Mouse (Mus musculus): Measurements from ENCODE around the gene Brip1.

Gene Brip1

DNA sequence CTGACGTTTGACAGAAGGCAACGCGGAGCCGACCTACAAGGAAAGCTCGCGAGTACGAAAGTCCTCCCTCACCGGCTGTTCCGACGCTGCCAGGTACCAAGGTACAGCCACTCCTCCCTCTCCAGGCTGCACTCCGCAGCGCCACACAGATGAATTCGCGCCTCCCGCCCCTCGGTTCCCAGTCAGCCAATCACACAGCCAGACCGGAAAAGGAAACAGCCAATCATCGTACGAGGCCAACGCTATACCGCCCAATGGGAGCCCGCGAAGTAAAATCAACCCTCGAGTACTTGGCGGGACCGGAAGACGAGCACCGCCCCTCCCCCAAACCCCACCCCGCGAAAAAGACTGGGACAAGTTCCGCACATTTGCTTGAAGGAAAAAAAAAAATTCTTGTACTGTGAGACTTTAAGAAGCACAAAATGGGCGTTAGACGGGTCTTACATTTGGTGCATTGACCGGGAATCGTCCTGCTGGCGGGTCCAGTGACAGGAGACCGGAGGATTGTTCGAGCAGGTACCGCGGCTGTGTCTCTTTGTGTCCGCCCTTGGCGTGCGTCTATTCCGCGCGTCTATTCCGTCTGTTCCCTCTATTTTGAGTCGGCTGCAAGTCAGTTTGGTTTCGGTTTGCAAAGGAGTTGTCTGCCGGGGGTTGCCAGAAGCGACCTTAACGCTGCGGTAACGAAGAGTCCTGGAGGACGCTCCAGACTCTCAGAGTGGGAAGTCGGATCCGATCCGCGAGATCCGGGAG lies at the start of gene Brip1:
Gene Brip1 (minus strand): TSS at position 157 of the 750 bp plus-strand sequence.
- DNase-seq (ENCODE audit: low spot score) = peak; percentile 97

DNA sequence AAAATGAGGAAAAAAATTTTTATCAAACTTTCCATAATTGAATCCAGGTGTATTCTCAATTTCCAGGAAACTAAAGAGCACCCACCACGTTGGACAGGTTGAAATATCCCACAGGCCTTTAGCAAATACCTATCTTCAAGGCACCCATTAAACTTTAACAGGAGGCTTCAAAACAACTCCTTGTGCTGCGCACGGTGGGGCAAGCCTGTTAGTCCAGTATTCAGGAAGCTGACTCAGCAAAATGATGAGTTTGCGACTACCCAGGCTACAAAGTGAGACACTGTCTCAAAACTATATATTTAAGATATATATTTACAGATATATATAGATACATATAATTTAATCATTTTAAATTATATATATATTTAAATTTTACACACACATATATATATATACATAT lies 31.5 kb upstream of the Brip1 start:
- no peak for DNase-seq (ENCODE audit: low spot score)

GRCm38 (mm10) chr11:86231781-86232350 lies 30.9 kb upstream of the Brip1 start:
- no peak for DNase-seq (ENCODE audit: low spot score)

DNA sequence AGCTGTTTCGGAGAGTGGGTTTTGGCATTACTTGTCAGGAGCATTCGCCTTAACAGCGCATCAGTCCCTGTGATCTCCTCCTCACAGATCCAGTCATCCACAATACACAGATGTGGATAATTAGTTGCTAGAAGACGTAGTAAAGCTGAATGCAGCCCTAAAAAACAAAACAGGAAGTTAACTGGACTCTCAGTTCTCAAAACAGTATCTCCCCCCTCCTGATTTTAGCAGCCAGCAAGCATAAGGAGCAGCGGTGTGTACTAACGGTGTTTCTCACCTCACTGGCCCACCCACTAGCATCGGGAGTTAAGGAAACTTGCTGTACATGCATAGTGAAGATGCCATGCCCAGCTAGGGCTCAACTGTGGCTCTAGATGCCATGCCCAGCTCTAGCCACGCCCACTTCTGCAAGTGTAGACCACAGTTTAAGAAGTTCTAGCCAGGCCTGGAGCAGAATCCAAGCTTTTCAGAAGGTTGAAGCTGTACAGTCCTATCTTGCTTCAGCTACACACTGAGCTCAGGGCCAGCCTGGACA lies 25.7 kb upstream of the Brip1 start:
- DNase-seq (ENCODE audit: low spot score) = no peak

DNA sequence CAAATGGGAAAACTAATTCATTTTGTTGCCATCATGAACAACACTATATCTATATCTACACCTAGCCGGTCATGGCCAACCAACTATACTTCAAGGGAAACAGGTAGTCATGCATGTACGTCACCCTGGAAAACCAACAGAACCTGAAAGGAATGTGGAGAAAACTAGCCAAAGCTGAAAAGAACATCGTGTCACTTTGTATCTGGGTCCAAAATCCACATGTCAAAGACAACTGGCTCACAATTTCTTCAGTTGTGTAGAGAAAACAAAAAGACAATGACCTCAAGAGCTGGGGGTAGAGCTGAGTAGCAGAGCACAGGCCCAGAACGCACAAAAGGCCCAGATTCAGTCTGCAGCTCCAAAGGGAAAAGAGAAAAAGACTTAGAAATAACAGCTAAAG lies 24.8 kb upstream of the Brip1 start:
- DNase-seq (ENCODE audit: low spot score) = no peak

- no peak for DNase-seq (ENCODE audit: low spot score)
These were observed 10.8 kb upstream of the Brip1 start for GRCm38 (mm10) chr11:86211803-86212202.

DNA sequence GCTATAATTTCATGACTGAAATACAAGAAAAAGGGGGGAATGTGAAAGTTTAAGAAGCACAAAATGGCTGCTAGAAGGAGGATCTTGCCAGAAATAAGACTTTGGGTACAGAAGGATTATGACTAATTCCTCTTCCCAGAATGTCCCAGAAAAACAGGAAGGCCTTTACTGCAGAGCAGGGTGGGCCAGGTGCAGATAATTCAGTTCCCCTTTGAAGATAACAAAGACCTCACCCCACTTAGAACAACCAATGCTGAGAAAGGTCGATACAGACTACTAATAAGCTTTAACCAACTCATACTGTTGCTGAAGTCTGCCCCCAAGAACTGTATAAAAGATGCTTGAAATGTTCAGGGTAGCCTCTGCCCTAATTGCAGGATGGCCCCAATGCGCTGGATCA lies 8.1 kb upstream of the Brip1 start:
- DNase-seq (ENCODE audit: low spot score) = no peak

- DNase-seq (ENCODE audit: low spot score) = no peak
These were observed 4.9 kb upstream of the Brip1 start for GRCm38 (mm10) chr11:86205876-86206275.

GRCm38 (mm10) chr11:86205031-86205430 lies 4.0 kb upstream of the Brip1 start:
- no peak for DNase-seq (ENCODE audit: low spot score)

DNA sequence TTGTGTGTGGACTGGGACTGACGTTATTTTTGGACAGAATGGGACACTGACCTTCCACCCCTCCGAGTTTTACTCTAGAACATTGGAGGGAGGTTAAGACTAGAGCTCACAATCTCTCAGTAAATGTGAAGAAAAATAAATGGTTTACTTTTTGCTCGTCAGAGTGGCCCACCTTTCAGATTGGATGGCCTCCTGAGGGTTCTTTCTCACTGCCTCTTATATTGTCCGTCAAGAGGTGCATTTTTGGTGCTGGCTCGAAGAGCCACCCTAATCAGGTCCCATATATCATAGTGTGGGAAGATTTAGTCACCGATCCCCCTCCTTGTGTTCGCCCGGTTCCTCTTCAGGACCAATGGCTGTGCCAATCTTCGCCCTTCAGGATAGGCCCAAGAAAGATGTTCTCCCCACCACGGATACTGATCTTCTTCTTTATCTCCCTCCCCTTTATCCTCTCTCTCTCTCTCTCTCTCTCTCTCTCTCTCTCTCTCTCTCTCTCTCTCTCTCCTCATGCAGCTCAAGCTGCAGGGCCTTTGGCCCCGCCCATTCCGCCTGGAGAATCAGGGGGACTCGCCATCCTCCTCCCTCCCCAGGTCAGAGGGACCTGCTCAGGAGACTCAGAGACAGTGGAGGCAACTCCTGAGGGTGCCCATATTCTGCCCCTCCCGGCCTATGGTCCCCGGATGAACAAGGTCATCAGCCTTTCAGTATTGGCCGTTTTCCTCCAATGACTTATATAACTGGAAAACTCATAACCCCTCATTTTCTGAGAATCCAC lies 1.1 kb upstream of the Brip1 start:
- peak; percentile 32 for DNase-seq (ENCODE audit: low spot score)

- DNase-seq (ENCODE audit: low spot score) = no peak
These were observed 452 bp downstream of the Brip1 start for GRCm38 (mm10) chr11:86200460-86201021.

- no peak for DNase-seq (ENCODE audit: low spot score)
These were observed 1.3 kb downstream of the Brip1 start for GRCm38 (mm10) chr11:86199733-86200132.

- DNase-seq (ENCODE audit: low spot score) = peak; percentile 7
These were observed 15.8 kb downstream of the Brip1 start for GRCm38 (mm10) chr11:86185224-86185623.

- no peak for DNase-seq (ENCODE audit: low spot score)
These were observed 25.2 kb downstream of the Brip1 start for GRCm38 (mm10) chr11:86175833-86176232.

- DNase-seq (ENCODE audit: low spot score) = peak; percentile 62
These were observed 26.8 kb downstream of the Brip1 start for GRCm38 (mm10) chr11:86174173-86174572.

GRCm38 (mm10) chr11:86170743-86171142 lies 30.2 kb downstream of the Brip1 start:
- no peak for DNase-seq (ENCODE audit: low spot score)

- DNase-seq (ENCODE audit: low spot score) = no peak
These were observed 40.7 kb downstream of the Brip1 start for GRCm38 (mm10) chr11:86160251-86160650.

GRCm38 (mm10) chr11:86158950-86159349 lies 42.0 kb downstream of the Brip1 start:
- no peak for DNase-seq (ENCODE audit: low spot score)

DNA sequence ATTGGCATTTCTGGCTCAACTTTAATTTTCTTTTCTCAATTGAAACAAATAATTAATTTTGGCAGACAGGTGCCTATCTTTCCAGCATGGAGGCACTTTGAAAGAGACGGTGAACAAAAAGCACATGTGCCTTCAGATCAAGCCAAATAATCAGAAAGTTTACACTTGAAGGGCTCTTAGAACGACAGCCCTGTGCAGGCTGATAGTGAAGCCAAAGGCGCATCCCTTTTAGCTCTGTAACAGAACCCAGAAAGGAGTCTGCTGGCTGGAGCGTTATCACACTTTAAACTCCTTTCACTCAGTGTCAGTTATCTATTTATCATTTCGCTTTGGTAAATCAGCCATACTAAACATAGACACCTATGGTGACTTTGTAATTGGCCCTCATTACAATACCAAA lies 45.4 kb downstream of the Brip1 start:
- DNase-seq (ENCODE audit: low spot score) = no peak

- DNase-seq (ENCODE audit: low spot score) = no peak
These were observed 69.7 kb downstream of the Brip1 start for GRCm38 (mm10) chr11:86131324-86131723.

DNA sequence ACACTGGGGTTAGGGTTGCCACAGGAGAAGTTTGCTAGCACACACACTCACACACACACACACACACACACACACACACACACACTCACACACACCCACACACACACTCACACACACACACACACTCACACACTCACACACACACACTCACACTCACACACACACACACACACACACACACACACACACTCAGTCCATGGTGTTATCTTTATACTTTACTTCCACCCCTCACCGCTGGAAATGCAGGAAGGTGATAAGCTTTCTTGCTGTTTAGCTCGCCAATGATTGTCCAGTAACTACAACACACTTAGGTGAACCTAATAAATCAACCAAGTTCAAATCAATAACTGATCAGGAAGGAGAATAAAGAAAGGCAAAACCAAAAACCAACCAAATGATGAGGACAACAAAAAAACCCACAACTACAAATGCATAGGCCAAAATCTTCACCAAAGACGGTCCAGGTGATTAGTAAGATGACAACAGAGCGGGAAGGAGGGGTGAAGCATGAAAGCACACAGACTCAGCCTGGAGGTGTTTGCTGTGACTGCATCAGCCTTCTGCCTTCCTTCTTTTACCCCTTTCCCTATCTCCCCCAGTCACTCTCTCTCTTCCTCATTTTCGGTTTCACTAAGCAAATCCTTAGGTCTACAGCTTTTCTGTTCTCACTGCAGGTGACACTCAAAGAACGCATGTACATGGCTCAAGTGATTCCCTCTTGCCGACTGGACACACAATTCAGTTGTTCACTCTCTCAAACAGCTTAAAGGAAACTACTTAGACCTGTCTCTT lies 83.7 kb downstream of the Brip1 start:
- no peak for DNase-seq (ENCODE audit: low spot score)

DNA sequence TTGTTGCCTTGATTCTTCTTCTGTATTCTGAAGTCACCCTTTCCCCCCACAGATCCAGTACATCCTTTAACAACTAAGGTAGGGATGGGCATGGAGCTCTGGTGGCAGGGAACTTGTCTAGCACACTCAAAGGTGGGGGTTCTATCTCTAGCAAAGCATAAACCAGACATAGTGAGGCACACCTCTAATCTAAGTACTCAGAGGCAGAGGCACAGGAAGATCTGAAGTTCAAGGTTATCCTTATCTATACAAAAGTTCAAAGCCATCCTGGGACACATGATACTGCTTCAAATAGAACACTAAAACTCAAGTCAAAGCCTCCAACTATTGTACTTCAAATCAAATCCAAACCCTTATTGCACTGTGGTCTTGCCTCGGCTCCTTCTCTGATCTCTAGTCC lies 85.0 kb downstream of the Brip1 start:
- DNase-seq (ENCODE audit: low spot score) = no peak

Data from MN1 (cell line).